Mouse (Mus musculus): ENCODE data around the gene Nol7. TPM values are rescaled to one million over a fixed set of nuclear protein-coding genes. Genes with fewer than 3 reads are reported as not detected.

The Nol7 gene
- 100 to 1,000 TPM; 142 to 149 TPM for total RNA-seq (2021)
- long read RNA-seq, experiment 1, transcript Nol7-201 (8 exons, 1,800 nt), result major isoform, 71 of 121 reads
- long read RNA-seq, experiment 1, partial matches to known transcripts, result 48 of 121 reads
- long read RNA-seq, experiment 1, other reads (novel, unspliced or antisense), result 2 of 121 reads
- long read RNA-seq, experiment 2, transcript Nol7-201 (8 exons, 1,800 nt), result major isoform, 54 of 94 reads
- long read RNA-seq, experiment 2, partial matches to known transcripts, result 34 of 94 reads
- long read RNA-seq, experiment 2, other reads (novel, unspliced or antisense), result 4 of 94 reads

- peak; percentile 97 to 98 for DNase-seq (ENCODE audit: low spot score in 2 of 2)
Measured at GRCm38 (mm10) chr13:43398297-43399080, at the start of gene Nol7. TSS of gene Nol7 (plus strand) at chr13:43398390.

- DNase-seq (ENCODE audit: low spot score in 2 of 2), result no peak
Measured at GRCm38 (mm10) chr13:43349376-43349775, 48.8 kb upstream of the Nol7 start.

GRCm38 (mm10) chr13:43350489-43351169, 47.6 kb upstream of the Nol7 start:
- DNase-seq (ENCODE audit: low spot score in 2 of 2), result no peak

GRCm38 (mm10) chr13:43353356-43353755, 44.8 kb upstream of the Nol7 start:
- DNase-seq (ENCODE audit: low spot score in 2 of 2), result no peak

DNA sequence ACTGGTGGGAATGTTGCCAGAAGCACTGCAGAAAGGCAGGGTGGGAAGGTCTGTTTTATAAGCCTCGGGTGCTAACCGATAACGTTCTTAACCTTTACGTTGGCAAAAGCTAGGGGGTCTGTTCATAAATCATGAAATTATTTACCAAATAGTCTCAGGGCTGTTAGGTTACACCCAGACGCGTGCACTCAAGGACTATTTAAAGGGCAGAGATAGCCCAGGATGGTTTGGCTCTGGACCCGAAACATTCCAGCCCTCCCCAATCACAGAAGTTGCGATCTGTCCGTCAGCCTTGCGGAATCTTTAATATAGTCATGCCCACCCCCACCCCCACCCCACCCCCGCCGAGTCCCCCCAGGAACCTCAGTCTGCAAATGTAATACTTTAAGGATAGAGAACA, 43.8 kb upstream of the Nol7 start:
- no peak for DNase-seq (ENCODE audit: low spot score in 2 of 2)

DNA sequence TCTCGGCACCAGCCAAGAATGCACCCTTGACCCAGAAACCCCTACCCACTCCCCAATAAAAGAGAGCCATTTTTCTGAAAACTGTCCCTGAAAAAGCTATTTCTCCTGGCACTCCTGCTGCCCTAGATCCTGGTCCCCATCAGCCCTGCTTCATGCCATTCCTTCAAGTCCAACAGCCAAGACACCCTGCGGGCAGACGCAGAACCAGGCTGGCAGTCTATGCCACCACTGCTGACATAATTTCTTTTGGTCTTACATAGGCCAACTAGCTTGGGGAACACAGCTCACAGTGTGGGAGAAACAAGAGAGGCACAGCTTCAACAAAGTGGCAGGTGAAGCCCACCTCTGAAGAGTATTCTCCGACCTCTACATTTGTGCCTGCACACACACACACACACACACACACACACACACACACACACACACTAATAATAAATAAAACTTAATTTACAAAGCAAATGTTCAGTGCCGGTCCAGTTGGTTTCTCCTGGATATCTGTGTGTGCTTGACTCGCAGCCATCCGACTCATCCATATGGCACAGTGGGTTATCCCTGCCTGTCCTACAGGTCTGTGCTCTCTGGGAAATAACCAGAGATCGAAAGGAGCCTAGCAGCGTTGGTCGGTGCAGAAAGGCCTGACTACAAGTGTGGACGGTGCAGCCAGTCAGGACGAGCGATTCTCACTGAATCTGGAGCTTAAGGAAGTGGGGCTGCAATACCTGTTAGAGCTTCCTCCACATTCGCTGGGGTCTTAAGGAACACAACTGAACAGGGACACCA, 41.7 kb upstream of the Nol7 start:
- no peak for DNase-seq (ENCODE audit: low spot score in 2 of 2)

DNA sequence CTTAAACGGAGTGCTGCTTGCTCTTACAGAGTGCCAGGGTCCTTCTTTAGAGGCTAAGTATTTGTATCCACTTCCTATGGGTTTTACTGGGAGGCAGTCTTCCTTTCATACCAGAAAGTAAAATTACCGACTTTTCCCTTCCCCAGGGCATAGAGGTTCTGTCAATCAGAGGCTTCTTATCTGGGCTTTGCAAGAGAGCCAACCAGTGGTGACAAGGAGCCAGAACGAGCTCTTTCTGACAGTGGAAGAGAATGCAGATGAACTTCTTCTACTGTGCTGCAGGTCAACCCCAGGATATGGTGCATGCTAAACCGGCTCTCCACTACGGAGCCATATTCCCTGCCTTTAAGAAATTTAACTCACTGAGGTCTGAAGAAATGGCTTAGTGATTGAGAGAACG, 37.7 kb upstream of the Nol7 start:
- DNase-seq (ENCODE audit: low spot score in 2 of 2), result no peak

- no peak for DNase-seq (ENCODE audit: low spot score in 2 of 2)
Measured at GRCm38 (mm10) chr13:43362353-43362752, 35.8 kb upstream of the Nol7 start.

GRCm38 (mm10) chr13:43364985-43365824, 33.0 kb upstream of the Nol7 start, which contains the start of gene Sirt5:
TSS of gene Sirt5 (plus strand) at chr13:43365496.
- peak; percentile 78 to 86 for DNase-seq (ENCODE audit: low spot score in 2 of 2)

- DNase-seq (ENCODE audit: low spot score in 2 of 2), result no peak
Measured at GRCm38 (mm10) chr13:43365825-43366184, 32.4 kb upstream of the Nol7 start.

DNA sequence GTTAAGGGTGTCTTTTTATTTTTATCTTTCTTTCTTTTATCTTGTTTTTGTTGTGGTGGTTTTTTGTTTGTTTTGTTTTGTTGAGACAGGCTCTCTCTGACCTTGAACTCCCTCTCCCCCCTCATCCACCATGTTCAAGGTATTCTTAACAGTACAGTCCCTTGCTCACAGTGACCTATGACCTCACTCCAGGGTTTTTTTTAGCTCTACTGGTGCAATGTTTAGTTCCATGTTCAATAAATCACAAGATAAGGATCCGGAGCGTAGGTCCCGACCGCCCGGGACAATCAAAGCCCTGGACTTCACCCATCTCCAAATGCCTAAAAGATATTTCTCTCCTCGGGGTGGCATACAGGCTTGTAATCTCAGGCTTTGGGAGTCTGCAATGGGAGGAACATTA, 28.1 kb upstream of the Nol7 start:
- DNase-seq (ENCODE audit: low spot score in 2 of 2), result no peak

DNA sequence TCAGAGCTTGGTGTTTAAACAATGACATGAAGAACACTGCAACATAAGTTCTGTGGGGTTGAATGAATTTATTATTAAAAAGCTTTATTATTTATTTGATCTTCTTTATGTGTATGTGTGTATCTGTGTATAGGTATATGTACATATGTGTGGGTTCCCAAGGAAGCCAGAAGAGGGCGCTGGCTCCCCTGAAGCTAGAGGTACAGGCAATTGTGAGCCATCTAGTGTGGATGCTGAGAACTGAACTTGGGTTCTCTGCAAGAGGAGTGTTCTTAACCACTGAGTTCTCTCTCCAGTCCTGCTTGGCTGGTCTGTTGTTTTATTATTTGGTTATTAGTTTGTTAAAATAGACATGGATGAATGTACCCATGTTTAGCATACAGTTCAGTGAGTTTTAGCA, 25.3 kb upstream of the Nol7 start:
- no peak for DNase-seq (ENCODE audit: low spot score in 2 of 2)

- DNase-seq (ENCODE audit: low spot score in 2 of 2), result no peak
Measured at GRCm38 (mm10) chr13:43374205-43374604, 24.0 kb upstream of the Nol7 start.

GRCm38 (mm10) chr13:43374918-43375432, 23.2 kb upstream of the Nol7 start:
- DNase-seq (ENCODE audit: low spot score in 2 of 2), result no peak

DNA sequence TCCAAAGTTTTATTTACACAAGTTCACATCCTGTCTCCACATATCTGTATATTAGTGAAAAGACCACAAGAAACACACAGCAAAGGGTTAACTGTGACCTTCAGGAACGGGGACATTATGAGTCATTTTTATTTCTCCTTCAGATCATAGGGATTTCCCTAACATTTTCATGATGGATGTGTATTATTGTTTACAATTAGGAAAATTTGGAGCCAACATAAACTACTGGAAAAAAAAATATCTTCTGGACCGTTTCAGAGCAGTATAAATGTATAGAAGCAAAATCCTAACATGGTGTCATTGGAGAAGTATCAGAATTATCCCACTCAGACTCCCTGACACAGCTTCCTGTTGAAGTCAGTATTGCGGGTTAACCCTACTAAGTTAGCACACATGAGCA, 18.2 kb upstream of the Nol7 start:
- no peak for DNase-seq (ENCODE audit: low spot score in 2 of 2)

GRCm38 (mm10) chr13:43385321-43385720, 12.9 kb upstream of the Nol7 start:
- no peak for DNase-seq (ENCODE audit: low spot score in 2 of 2)

GRCm38 (mm10) chr13:43397700-43398296, 392 bp upstream of the Nol7 start:
- DNase-seq (ENCODE audit: low spot score in 2 of 2), result no peak

DNA sequence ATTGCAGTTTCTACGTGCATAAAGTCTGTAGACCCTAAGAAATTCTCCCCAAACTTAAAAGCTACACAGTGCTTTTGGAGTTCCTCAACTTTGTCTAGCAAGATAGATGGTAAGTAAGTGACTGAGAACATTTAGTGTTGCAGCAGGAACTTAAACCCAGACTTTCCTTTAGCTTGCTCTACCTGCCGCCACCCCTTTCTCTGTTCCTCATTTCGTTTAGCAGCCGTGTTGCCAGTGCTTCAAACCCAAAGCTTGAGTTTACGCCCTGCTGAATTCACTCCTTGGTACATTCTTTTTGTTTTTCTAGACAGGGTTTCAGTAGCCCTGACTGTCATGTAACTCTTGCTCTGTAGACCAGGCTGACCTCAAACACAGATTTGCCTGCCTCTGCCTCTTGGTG, 1.4 kb downstream of the Nol7 start:
- DNase-seq (ENCODE audit: low spot score in 2 of 2), result no peak

DNA sequence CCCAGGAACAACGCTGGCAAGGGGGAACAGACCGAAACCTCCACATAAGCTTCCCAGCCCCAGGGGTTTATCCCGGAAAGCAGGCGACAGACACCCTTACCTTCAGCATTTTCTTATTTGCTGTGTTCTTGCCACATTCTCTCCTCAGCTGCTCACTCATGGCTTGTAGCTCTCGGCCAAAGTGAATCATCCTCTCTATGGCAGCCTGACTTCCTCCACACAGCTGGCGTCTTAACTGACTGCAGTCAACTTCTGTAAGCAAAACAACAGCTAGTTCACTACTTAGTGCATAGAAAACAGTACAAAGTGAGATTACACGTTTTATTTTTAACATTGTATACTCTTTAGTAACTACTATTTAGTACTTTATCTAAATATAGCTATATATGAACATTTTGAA, 14.1 kb downstream of the Nol7 start:
- no peak for DNase-seq (ENCODE audit: low spot score in 2 of 2)

GRCm38 (mm10) chr13:43413611-43414010, 15.4 kb downstream of the Nol7 start:
- no peak for DNase-seq (ENCODE audit: low spot score in 2 of 2)
